Mouse (Mus musculus): ENCODE measurements at regions not wholly inside any gene's neighbourhood (a gene's known extent, or its start where the extent isn't known, plus 50 kb on each side); places are given as distances from the start of the nearest gene placed in this dataset.

- TF ChIP-seq CTCF (IDR thresholded peaks at IDR 0.05; ENCODE audit: low read depth, low read length): no peak
- TF ChIP-seq TAL1 (conservative IDR thresholded peaks at IDR 0.05; ENCODE audit: low read depth, low read length): no peak
Measured at GRCm38 (mm10) chr6:140342881-140343280, 81.0 kb upstream of the Plekha5 start.

All from G1E (cell line).